Mouse (Mus musculus): Measurements from ENCODE around the gene Fnbp4. TPM values are rescaled to one million over a fixed set of nuclear protein-coding genes. Genes with fewer than 3 reads are reported as not detected.

The Fnbp4 gene
- polyA plus RNA-seq, 1 experiment from 2014 or later, result 48.9 TPM

- H3K27me3 ChIP-seq (replicated peaks; ENCODE audit: control insufficient read depth, insufficient read depth, low read length), result no peaks in the 10 kb centered on the region
- peaks cover 83% of the 10 kb centered on the region for H3K36me3 ChIP-seq (ENCODE audit: control insufficient read depth, insufficient read depth, low read length)
- peaks cover 3% of the 10 kb centered on the region; the same call in 1 of the 2 replicates for H3K4me1 ChIP-seq (ENCODE audit: control insufficient read depth, insufficient read depth, low read length)
- ATAC-seq (no peak), DNase-seq (ENCODE audit: low spot score) (no peak)
- no peaks in the 10 kb centered on the region for H3K9me3 ChIP-seq (replicated peaks; ENCODE audit: control insufficient read depth, low read length)
- no peak overlapping the region for H3K27ac ChIP-seq (ENCODE audit: low read depth, low read length)
- H3K4me3 ChIP-seq (ENCODE audit: low read depth, low read length), result no peak overlapping the region
- no peak overlapping the region for H3K9ac ChIP-seq (ENCODE audit: low read length)
- H3K4me2 ChIP-seq (ENCODE audit: low read length), result no peak overlapping the region
- WGBS, result 97% methylated on average over 3 of the region's 3 CpGs
These were observed 9.0 kb downstream of the Fnbp4 start for GRCm38 (mm10) chr2:90754188-90754587.

DNA sequence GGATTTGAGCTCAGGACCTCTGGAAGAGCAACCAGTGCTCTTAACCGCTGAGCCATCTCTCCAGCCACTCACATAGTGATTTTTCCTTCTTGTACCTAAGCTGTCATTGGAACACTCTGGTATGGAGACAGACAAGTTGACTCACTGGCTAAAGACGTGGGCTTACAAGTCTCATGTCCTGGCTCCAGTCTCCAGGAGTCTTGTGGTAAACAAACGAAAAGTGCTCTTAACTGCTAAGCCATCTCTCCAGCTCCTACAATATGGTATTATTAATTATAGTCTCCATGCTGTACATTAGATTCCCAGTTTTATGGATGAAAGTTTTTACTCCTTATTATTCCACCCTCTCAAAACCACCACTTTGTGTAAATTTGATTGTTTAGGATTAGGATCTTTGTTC lies 20.0 kb downstream of the Fnbp4 start:
- no peak overlapping the region for H3K9ac ChIP-seq (ENCODE audit: low read length)
- DNase-seq (ENCODE audit: low spot score), result no peak
- peaks cover 94% of the 10 kb centered on the region for H3K36me3 ChIP-seq (ENCODE audit: control insufficient read depth, insufficient read depth, low read length)
- H3K4me1 ChIP-seq (ENCODE audit: control insufficient read depth, insufficient read depth, low read length), result no peaks in the 10 kb centered on the region
- no peaks in the 10 kb centered on the region for H3K27me3 ChIP-seq (replicated peaks; ENCODE audit: control insufficient read depth, insufficient read depth, low read length)
- H3K27ac ChIP-seq (ENCODE audit: low read depth, low read length), result no peak overlapping the region
- H3K4me2 ChIP-seq (ENCODE audit: low read length), result no peak overlapping the region
- no peak overlapping the region for H3K4me3 ChIP-seq (ENCODE audit: low read depth, low read length)
- WGBS, result 86% methylated on average over 3 of the region's 3 CpGs
- no peak for ATAC-seq
- H3K9me3 ChIP-seq (replicated peaks; ENCODE audit: control insufficient read depth, low read length), result no peaks in the 10 kb centered on the region

- H3K4me3 ChIP-seq (ENCODE audit: low read depth, low read length), result no peak overlapping the region
- ATAC-seq, result no peak
- H3K27ac ChIP-seq (ENCODE audit: low read depth, low read length), result no peak overlapping the region
- no peak overlapping the region for H3K9ac ChIP-seq (ENCODE audit: low read length)
- DNase-seq (ENCODE audit: low spot score), result no peak
- no peaks in the 10 kb centered on the region for H3K9me3 ChIP-seq (replicated peaks; ENCODE audit: control insufficient read depth, low read length)
- WGBS, result 43% methylated on average over 3 of the region's 3 CpGs
- no peak overlapping the region for H3K4me2 ChIP-seq (ENCODE audit: low read length)
- peaks cover 49% of the 10 kb centered on the region for H3K36me3 ChIP-seq (ENCODE audit: control insufficient read depth, insufficient read depth, low read length)
- H3K4me1 ChIP-seq (ENCODE audit: control insufficient read depth, insufficient read depth, low read length), result peaks cover 2% of the 10 kb centered on the region; the same call in 1 of the 2 replicates
- H3K27me3 ChIP-seq (replicated peaks; ENCODE audit: control insufficient read depth, insufficient read depth, low read length), result no peaks in the 10 kb centered on the region
These were observed 36.2 kb downstream of the Fnbp4 start for GRCm38 (mm10) chr2:90781323-90781722.

GRCm38 (mm10) chr2:90781938-90782337 lies 36.8 kb downstream of the Fnbp4 start:
- Histone ChIP-seq H3K4me3 (ENCODE audit: low read depth, low read length) (no peak overlapping the region), H3K4me1 (ENCODE audit: control insufficient read depth, insufficient read depth, low read length) (peaks cover 2% of the 10 kb centered on the region; the same call in 1 of the 2 replicates), H3K9ac (ENCODE audit: low read length) (no peak overlapping the region), H3K4me2 (ENCODE audit: low read length) (no peak overlapping the region), H3K27me3 (replicated peaks; ENCODE audit: control insufficient read depth, insufficient read depth, low read length) (no peaks in the 10 kb centered on the region), H3K36me3 (ENCODE audit: control insufficient read depth, insufficient read depth, low read length) (peaks cover 43% of the 10 kb centered on the region), H3K27ac (ENCODE audit: low read depth, low read length) (no peak overlapping the region), H3K9me3 (replicated peaks; ENCODE audit: control insufficient read depth, low read length) (no peaks in the 10 kb centered on the region)
- DNase-seq (ENCODE audit: low spot score) (no peak), ATAC-seq (no peak)
- 48% methylated on average over 2 of the region's 2 CpGs for WGBS

DNA sequence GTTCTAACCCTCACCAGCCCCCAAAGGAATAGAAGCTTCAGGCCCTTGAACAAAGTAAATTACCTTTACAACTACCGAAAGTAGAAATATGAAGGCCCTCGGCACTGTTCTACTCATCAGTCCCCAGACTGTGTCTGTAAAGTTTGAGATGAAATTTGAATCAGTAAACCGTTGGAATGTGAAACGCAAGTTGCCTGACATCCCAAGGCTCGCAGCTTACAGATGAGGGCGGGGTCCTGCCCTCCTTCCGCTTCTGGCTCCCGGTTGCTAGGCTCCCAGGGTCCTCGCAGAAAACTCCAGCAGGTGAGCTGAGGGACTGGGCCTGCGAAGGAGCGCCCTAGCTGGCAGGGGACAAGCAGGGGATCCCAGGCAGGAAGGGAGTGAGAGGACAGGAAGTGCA lies 37.3 kb downstream of the Fnbp4 start, which contains the start of gene Agbl2:
TSS of gene Agbl2 (plus strand) at position 270 of the 400 bp plus-strand sequence.
- WGBS, result 7% methylated on average over 11 of the region's 11 CpGs
- Histone ChIP-seq H3K4me1 (ENCODE audit: control insufficient read depth, insufficient read depth, low read length) (peaks cover 2% of the 10 kb centered on the region; the same call in 1 of the 2 replicates), H3K27me3 (replicated peaks; ENCODE audit: control insufficient read depth, insufficient read depth, low read length) (no peaks in the 10 kb centered on the region), H3K9ac (ENCODE audit: low read length) (peak within 1 kb of the TSS; percentile 37), H3K4me2 (ENCODE audit: low read length) (peak within 1 kb of the TSS; percentile 55), H3K4me3 (ENCODE audit: low read depth, low read length) (peak within 1 kb of the TSS; percentile 21), H3K36me3 (ENCODE audit: control insufficient read depth, insufficient read depth, low read length) (peaks cover 38% of the 10 kb centered on the region), H3K9me3 (replicated peaks; ENCODE audit: control insufficient read depth, low read length) (no peaks in the 10 kb centered on the region), H3K27ac (ENCODE audit: low read depth, low read length) (no peak within 1 kb of the TSS)
- peak; percentile 43 for ATAC-seq
- DNase-seq (ENCODE audit: low spot score), result no peak

GRCm38 (mm10) chr2:90782901-90783486 lies 37.8 kb downstream of the Fnbp4 start:
- Histone ChIP-seq H3K27me3 (replicated peaks; ENCODE audit: control insufficient read depth, insufficient read depth, low read length) (no peaks in the 10 kb centered on the region), H3K4me3 (ENCODE audit: low read depth, low read length) (peak overlapping the region; percentile 21), H3K9ac (ENCODE audit: low read length) (peak overlapping the region; percentile 37), H3K4me1 (ENCODE audit: control insufficient read depth, insufficient read depth, low read length) (peaks cover 2% of the 10 kb centered on the region; the same call in 1 of the 2 replicates), H3K4me2 (ENCODE audit: low read length) (peak overlapping the region; percentile 55), H3K9me3 (replicated peaks; ENCODE audit: control insufficient read depth, low read length) (no peaks in the 10 kb centered on the region), H3K27ac (ENCODE audit: low read depth, low read length) (no peak overlapping the region), H3K36me3 (ENCODE audit: control insufficient read depth, insufficient read depth, low read length) (peaks cover 32% of the 10 kb centered on the region)
- ATAC-seq, result peak; percentile 42
- WGBS, result 4% methylated on average over 25 of the region's 29 CpGs
- no peak for DNase-seq (ENCODE audit: low spot score)

DNA sequence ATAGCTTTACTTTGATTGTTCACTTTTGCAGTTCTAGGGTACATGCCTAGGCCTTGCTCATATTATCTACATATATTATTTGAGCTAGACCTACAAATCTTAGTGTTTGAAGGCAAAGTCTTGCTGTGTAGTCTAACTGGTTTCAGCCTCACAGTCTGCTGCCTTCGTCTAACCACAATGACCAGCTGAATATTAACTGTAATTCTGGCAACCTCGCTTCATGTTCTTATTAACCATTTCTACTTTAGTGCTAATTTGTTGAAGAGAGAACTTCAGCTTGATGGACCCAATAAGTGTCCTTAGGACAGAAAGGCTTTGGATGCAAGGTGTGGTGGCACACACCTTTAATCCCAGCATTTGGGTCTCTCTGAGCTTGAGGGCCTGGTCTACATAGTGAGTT lies 43.0 kb downstream of the Fnbp4 start:
- DNase-seq (ENCODE audit: low spot score) (no peak), ATAC-seq (no peak)
- 94% methylated on average over 2 of the region's 2 CpGs for WGBS
- Histone ChIP-seq H3K9ac (ENCODE audit: low read length) (no peak overlapping the region), H3K27me3 (replicated peaks; ENCODE audit: control insufficient read depth, insufficient read depth, low read length) (no peaks in the 10 kb centered on the region), H3K9me3 (replicated peaks; ENCODE audit: control insufficient read depth, low read length) (no peaks in the 10 kb centered on the region), H3K36me3 (ENCODE audit: control insufficient read depth, insufficient read depth, low read length) (no peaks in the 10 kb centered on the region), H3K4me1 (ENCODE audit: control insufficient read depth, insufficient read depth, low read length) (no peaks in the 10 kb centered on the region), H3K27ac (ENCODE audit: low read depth, low read length) (no peak overlapping the region), H3K4me2 (ENCODE audit: low read length) (no peak overlapping the region), H3K4me3 (ENCODE audit: low read depth, low read length) (no peak overlapping the region)

DNA sequence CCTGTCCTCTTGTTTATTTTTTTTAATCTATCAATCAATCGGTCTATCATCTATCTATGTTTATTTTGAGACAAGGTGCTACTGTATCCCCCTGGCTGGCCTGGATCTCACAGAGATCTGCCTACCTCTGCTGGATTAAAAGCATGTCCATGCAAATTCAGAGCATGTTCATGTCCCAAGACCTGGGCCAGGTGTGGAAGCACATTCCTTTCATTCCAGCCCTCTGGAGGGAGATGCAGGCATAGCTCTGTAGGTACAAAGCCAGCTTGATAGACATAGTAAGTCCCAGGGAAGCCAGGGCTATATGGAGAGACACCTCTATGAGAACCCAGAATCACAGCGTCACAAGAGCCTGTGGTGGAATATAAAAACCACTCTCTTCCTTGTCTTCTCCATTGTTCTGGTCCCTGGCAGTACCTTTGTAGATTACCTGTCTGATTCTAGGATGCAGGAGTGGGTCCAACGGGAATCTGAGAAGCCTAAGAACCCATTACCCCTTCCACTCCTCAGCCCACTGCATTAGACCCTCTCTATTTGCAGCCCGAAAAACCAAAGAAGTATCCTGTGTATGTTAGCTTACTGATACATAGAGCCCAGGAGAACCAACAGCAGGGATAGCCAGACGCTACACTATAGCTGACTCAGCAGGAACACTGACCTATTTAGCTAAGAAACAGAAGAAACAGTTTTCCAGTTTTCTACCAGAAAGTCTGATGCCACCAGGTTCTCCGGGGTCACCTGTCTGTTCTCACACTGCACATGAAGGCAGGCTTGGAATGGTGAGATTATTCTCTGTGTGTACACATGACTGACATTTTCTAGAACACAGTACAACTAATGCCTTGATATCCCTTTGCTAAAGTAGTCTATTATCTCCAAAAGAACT lies 63.3 kb downstream of the Fnbp4 start:
- H3K4me2 ChIP-seq (ENCODE audit: low read length), result no peak overlapping the region
- DNase-seq (ENCODE audit: low spot score) (no peak), ATAC-seq (no peak)
- WGBS, result 83% methylated on average over 6 of the region's 6 CpGs
- no peak overlapping the region for H3K4me3 ChIP-seq (ENCODE audit: low read depth, low read length)
- H3K4me1 ChIP-seq (ENCODE audit: control insufficient read depth, insufficient read depth, low read length), result no peaks in the 10 kb centered on the region
- H3K27ac ChIP-seq (ENCODE audit: low read depth, low read length), result no peak overlapping the region
- no peak overlapping the region for H3K9ac ChIP-seq (ENCODE audit: low read length)
- no peaks in the 10 kb centered on the region for H3K36me3 ChIP-seq (ENCODE audit: control insufficient read depth, insufficient read depth, low read length)
- H3K27me3 ChIP-seq (replicated peaks; ENCODE audit: control insufficient read depth, insufficient read depth, low read length), result no peaks in the 10 kb centered on the region
- H3K9me3 ChIP-seq (replicated peaks; ENCODE audit: control insufficient read depth, low read length), result no peaks in the 10 kb centered on the region

GRCm38 (mm10) chr2:90810751-90811150 lies 65.6 kb downstream of the Fnbp4 start:
- no peaks in the 10 kb centered on the region for H3K9me3 ChIP-seq (replicated peaks; ENCODE audit: control insufficient read depth, low read length)

More at GRCm38 (mm10) chr2:90810751-90811150, 65.6 kb downstream of the Fnbp4 start:
- Histone ChIP-seq H3K4me1 (ENCODE audit: control insufficient read depth, insufficient read depth, low read length) (no peaks in the 10 kb centered on the region), H3K27ac (ENCODE audit: low read depth, low read length) (no peak overlapping the region), H3K4me3 (ENCODE audit: low read depth, low read length) (no peak overlapping the region), H3K36me3 (ENCODE audit: control insufficient read depth, insufficient read depth, low read length) (no peaks in the 10 kb centered on the region), H3K4me2 (ENCODE audit: low read length) (no peak overlapping the region), H3K27me3 (replicated peaks; ENCODE audit: control insufficient read depth, insufficient read depth, low read length) (no peaks in the 10 kb centered on the region), H3K9ac (ENCODE audit: low read length) (no peak overlapping the region)
- WGBS, result 89% methylated on average over 8 of the region's 8 CpGs
- ATAC-seq, result no peak
- no peak for DNase-seq (ENCODE audit: low spot score)
